Mouse (Mus musculus) right cerebral cortex, postnatal 14 days (tissue): Measurements from ENCODE around the gene Mmp28.
A peak's percentile ranks its signal among the peaks of the same experiment; 100 is the strongest.

Experiments used
- DNase-seq: peaks from one replicate; pipeline ENCODE4 v3.0.0; 2022

The Mmp28 gene

GRCm38 (mm10) chr11:83462711-83463244, at the start of gene Mmp28:
TSS of gene Mmp28 (minus strand) at chr11:83463071.
- peak; percentile 44 for DNase-seq

GRCm38 (mm10) chr11:83509521-83509920, 46.6 kb upstream of the Mmp28 start:
- no peak for DNase-seq

- DNase-seq, result no peak
These were observed 41.4 kb upstream of the Mmp28 start for GRCm38 (mm10) chr11:83504308-83504707.

GRCm38 (mm10) chr11:83495571-83495970, 32.7 kb upstream of the Mmp28 start:
- DNase-seq, result no peak

- DNase-seq, result no peak
These were observed 28.6 kb upstream of the Mmp28 start for GRCm38 (mm10) chr11:83491488-83491887.

- DNase-seq, result no peak
These were observed 10.6 kb upstream of the Mmp28 start for GRCm38 (mm10) chr11:83473235-83474016.

GRCm38 (mm10) chr11:83472324-83473234, 9.7 kb upstream of the Mmp28 start, which contains the start of gene Taf15:
TSS of gene Taf15 (plus strand) at chr11:83473086.
- DNase-seq, result peak; percentile 99

- DNase-seq, result no peak
These were observed 8.9 kb upstream of the Mmp28 start for GRCm38 (mm10) chr11:83471766-83472165.

- DNase-seq, result no peak
These were observed 5.9 kb upstream of the Mmp28 start for GRCm38 (mm10) chr11:83468765-83469164.

- DNase-seq, result peak; percentile 70
These were observed 4.3 kb upstream of the Mmp28 start for GRCm38 (mm10) chr11:83467120-83467652.

- DNase-seq, result no peak
These were observed 3.1 kb upstream of the Mmp28 start for GRCm38 (mm10) chr11:83465976-83466375.

- DNase-seq, result no peak
These were observed 1.3 kb downstream of the Mmp28 start for GRCm38 (mm10) chr11:83461462-83462027.

GRCm38 (mm10) chr11:83457912-83458601, 4.8 kb downstream of the Mmp28 start:
- no peak for DNase-seq

- DNase-seq, result no peak
These were observed 5.6 kb downstream of the Mmp28 start for GRCm38 (mm10) chr11:83457257-83457656.

- DNase-seq, result no peak
These were observed 7.3 kb downstream of the Mmp28 start for GRCm38 (mm10) chr11:83455608-83456007.

- DNase-seq, result no peak
These were observed 8.3 kb downstream of the Mmp28 start for GRCm38 (mm10) chr11:83454548-83454947.

- DNase-seq, result no peak
These were observed 11.6 kb downstream of the Mmp28 start for GRCm38 (mm10) chr11:83451281-83451680.

GRCm38 (mm10) chr11:83450550-83450949, 12.3 kb downstream of the Mmp28 start:
- DNase-seq, result no peak

GRCm38 (mm10) chr11:83449298-83449697, 13.6 kb downstream of the Mmp28 start:
- no peak for DNase-seq

GRCm38 (mm10) chr11:83448927-83449236, 14.0 kb downstream of the Mmp28 start:
- peak; percentile 30 for DNase-seq

- DNase-seq, result no peak
These were observed 14.6 kb downstream of the Mmp28 start for GRCm38 (mm10) chr11:83448021-83448926.
